Mouse (Mus musculus): ENCODE measurements at regions not wholly inside any gene's neighbourhood (a gene's known extent, or its start where the extent isn't known, plus 50 kb on each side); places are given as distances from the start of the nearest gene placed in this dataset.

DNA sequence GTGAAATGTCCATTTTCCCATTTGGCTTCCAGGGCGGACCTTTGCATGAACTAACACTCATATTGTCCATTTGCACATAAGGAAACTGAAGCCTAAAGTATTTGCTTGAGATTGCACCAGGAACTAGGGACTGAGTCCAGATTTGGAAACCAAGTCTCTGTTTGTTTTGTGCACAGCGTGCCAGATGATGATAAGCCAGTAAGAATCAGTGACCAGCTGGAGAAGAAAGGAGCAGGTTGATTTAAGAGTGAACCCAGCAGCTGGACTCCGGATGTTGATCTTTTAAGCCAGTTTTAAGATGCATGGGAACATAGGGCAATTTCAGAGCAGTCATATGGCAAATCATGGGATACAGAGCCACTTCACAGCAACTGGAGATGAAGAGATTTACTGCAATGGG lies 987.1 kb downstream of the 4930447A16Rik start:
- TF ChIP-seq CTCF (IDR thresholded peaks at IDR 0.05; ENCODE audit: insufficient read depth, low read depth, low read length) (no peak), POLR2A (IDR thresholded peaks at IDR 0.05; ENCODE audit: insufficient read depth, low read depth, low read length) (no peak)
